Mouse (Mus musculus): Measurements from ENCODE around the gene Gm2115. TPM values are rescaled to one million over a fixed set of nuclear protein-coding genes. Genes with fewer than 3 reads are reported as not detected.

Gm2115 gene
- polyA plus RNA-seq, 1 experiment, result 0.51 TPM

DNA sequence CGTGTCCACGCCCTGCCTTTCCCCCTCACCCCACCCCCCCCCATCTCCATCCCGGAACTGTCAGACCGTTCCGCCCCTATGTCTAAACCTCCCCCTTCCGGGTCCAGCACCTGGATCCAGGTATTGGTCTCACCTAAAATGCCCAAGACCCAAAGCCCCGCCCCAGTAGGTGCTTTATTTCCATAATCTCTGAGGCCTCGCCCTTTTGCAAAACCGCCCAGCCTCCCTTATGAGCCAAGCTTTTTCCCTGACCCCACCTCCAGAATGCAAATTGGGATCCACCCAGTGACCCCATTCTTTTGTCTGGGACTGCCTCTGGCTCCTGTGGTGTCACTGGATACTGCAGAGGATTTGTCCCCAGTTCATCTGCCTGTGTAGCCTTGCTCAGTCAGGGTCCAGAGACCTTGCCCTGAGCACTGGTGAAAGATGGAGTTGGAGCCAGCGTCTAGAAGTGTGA lies 77.6 kb downstream of the Gm2115 start, which contains the start of gene Fah:
Gene Fah (minus strand): TSS at position 430 of the 457 bp plus-strand sequence.
- H3K4me1 ChIP-seq (ENCODE audit: control insufficient read depth, insufficient read depth, low read length), result no peaks in the 10 kb centered on the region
- peak within 1 kb of the TSS; percentile 95 for H3K4me3 ChIP-seq (ENCODE audit: low read depth, low read length)
- H3K9ac ChIP-seq (ENCODE audit: low read depth, poor library complexity, severe bottlenecking), result peak within 1 kb of the TSS; percentile 71
- peak within 1 kb of the TSS; percentile 82 for H3K27ac ChIP-seq (ENCODE audit: insufficient read depth, low read length)
- no peaks in the 10 kb centered on the region for H3K36me3 ChIP-seq (ENCODE audit: control insufficient read depth, insufficient read depth, low read length, poor library complexity, severe bottlenecking)
- H3K27me3 ChIP-seq (ENCODE audit: control insufficient read depth, insufficient read depth, low read length, poor library complexity, severe bottlenecking), result no peaks in the 10 kb centered on the region
- no peaks in the 10 kb centered on the region for H3K9me3 ChIP-seq (replicated peaks; ENCODE audit: control insufficient read depth, insufficient read depth, low read length, poor library complexity, severe bottlenecking)
- peak; percentile 58 for TF ChIP-seq EP300 (IDR thresholded peaks at IDR 0.05; ENCODE audit: insufficient read depth, low read depth, low read length)
- no peak for TF ChIP-seq POLR2A (IDR thresholded peaks at IDR 0.05; ENCODE audit: insufficient read depth, low read length)
- no peak for TF ChIP-seq CTCF (IDR thresholded peaks at IDR 0.05; ENCODE audit: low read depth, low read length)

DNA sequence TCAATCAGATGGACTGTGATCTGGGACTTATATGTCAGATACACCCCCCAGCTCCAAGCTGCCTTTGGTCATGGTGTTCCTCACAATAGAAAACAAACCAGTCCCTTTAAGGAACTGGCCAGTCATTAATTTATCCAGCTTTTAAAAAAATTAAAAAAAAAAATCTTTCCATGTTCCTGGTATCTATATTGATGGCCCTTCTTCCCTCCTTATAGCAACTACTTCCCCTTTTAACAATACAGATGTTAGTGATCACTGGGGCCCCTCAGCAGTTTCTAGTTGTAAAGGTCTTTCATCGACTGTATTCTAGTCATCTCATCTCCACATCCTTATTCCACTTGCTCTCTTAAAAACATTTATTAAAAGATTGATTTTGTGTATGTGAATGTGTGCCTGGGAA lies 82.9 kb downstream of the Gm2115 start:
- no peak overlapping the region for H3K9ac ChIP-seq (ENCODE audit: low read depth, poor library complexity, severe bottlenecking)
- H3K27ac ChIP-seq (ENCODE audit: insufficient read depth, low read length), result no peak overlapping the region
- TF ChIP-seq EP300 (IDR thresholded peaks at IDR 0.05; ENCODE audit: insufficient read depth, low read depth, low read length), result no peak
- no peak for TF ChIP-seq POLR2A (IDR thresholded peaks at IDR 0.05; ENCODE audit: insufficient read depth, low read length)
- TF ChIP-seq CTCF (IDR thresholded peaks at IDR 0.05; ENCODE audit: low read depth, low read length), result no peak
- no peaks in the 10 kb centered on the region for H3K4me1 ChIP-seq (ENCODE audit: control insufficient read depth, insufficient read depth, low read length)
- H3K4me3 ChIP-seq (ENCODE audit: low read depth, low read length), result no peak overlapping the region
- no peaks in the 10 kb centered on the region for H3K27me3 ChIP-seq (ENCODE audit: control insufficient read depth, insufficient read depth, low read length, poor library complexity, severe bottlenecking)
- H3K9me3 ChIP-seq (replicated peaks; ENCODE audit: control insufficient read depth, insufficient read depth, low read length, poor library complexity, severe bottlenecking), result no peaks in the 10 kb centered on the region
- H3K36me3 ChIP-seq (ENCODE audit: control insufficient read depth, insufficient read depth, low read length, poor library complexity, severe bottlenecking), result no peaks in the 10 kb centered on the region; the same call in 1 of the 2 replicates

DNA sequence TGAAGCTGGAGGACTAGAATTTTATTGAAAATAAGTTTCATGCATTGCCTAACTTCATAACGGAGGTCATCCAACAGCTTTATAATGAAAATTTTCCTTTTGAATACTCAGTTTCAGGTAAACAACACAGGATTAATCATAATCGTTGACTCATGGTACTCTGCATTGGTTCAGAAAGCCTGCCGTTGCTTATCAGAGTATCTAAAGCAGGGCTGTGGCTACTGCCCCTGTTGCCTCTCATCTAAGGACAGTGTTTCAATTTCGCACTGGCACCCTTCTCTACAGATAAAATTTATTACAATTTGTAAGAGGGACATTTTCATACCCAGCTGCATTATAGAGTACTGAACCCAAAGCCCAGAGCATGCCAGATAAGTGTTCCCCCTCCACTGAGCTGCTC lies 83.7 kb downstream of the Gm2115 start:
- TF ChIP-seq POLR2A (IDR thresholded peaks at IDR 0.05; ENCODE audit: insufficient read depth, low read length) (no peak), CTCF (IDR thresholded peaks at IDR 0.05; ENCODE audit: low read depth, low read length) (no peak), EP300 (IDR thresholded peaks at IDR 0.05; ENCODE audit: insufficient read depth, low read depth, low read length) (no peak)
- H3K4me3 ChIP-seq (ENCODE audit: low read depth, low read length), result no peak overlapping the region
- H3K27ac ChIP-seq (ENCODE audit: insufficient read depth, low read length), result no peak overlapping the region
- no peaks in the 10 kb centered on the region for H3K4me1 ChIP-seq (ENCODE audit: control insufficient read depth, insufficient read depth, low read length)
- no peaks in the 10 kb centered on the region for H3K9me3 ChIP-seq (replicated peaks; ENCODE audit: control insufficient read depth, insufficient read depth, low read length, poor library complexity, severe bottlenecking)
- H3K27me3 ChIP-seq (ENCODE audit: control insufficient read depth, insufficient read depth, low read length, poor library complexity, severe bottlenecking), result no peaks in the 10 kb centered on the region
- H3K9ac ChIP-seq (ENCODE audit: low read depth, poor library complexity, severe bottlenecking), result no peak overlapping the region
- H3K36me3 ChIP-seq (ENCODE audit: control insufficient read depth, insufficient read depth, low read length, poor library complexity, severe bottlenecking), result no peaks in the 10 kb centered on the region; the same call in 1 of the 2 replicates

DNA sequence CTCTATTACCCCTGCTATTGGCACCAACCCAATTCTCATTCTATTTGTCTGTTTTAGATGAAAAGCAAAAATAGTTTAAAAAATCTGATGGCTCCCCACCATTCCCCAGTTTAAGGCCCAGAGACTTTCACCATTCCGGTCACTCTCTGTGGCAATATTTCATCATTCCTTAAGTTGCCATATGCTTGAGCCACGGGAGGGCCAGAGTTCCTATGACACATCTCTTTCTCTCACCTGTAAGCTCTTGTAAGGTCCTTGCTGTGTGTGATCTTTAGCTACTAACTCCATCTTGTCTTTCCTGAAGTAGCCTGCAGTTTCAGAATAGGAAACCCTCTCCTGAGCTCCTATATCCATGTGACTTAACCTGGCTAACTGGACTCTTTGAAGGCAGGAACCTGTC lies 90.2 kb downstream of the Gm2115 start:
- H3K4me3 ChIP-seq (ENCODE audit: low read depth, low read length), result no peak overlapping the region
- H3K9me3 ChIP-seq (replicated peaks; ENCODE audit: control insufficient read depth, insufficient read depth, low read length, poor library complexity, severe bottlenecking), result no peaks in the 10 kb centered on the region
- H3K36me3 ChIP-seq (ENCODE audit: control insufficient read depth, insufficient read depth, low read length, poor library complexity, severe bottlenecking), result no peaks in the 10 kb centered on the region; the same call in 1 of the 2 replicates
- no peak overlapping the region for H3K9ac ChIP-seq (ENCODE audit: low read depth, poor library complexity, severe bottlenecking)
- H3K27ac ChIP-seq (ENCODE audit: insufficient read depth, low read length), result no peak overlapping the region
- H3K4me1 ChIP-seq (ENCODE audit: control insufficient read depth, insufficient read depth, low read length), result no peaks in the 10 kb centered on the region
- TF ChIP-seq EP300 (IDR thresholded peaks at IDR 0.05; ENCODE audit: insufficient read depth, low read depth, low read length) (no peak), CTCF (IDR thresholded peaks at IDR 0.05; ENCODE audit: low read depth, low read length) (no peak), POLR2A (IDR thresholded peaks at IDR 0.05; ENCODE audit: insufficient read depth, low read length) (no peak)
- H3K27me3 ChIP-seq (ENCODE audit: control insufficient read depth, insufficient read depth, low read length, poor library complexity, severe bottlenecking), result no peaks in the 10 kb centered on the region

DNA sequence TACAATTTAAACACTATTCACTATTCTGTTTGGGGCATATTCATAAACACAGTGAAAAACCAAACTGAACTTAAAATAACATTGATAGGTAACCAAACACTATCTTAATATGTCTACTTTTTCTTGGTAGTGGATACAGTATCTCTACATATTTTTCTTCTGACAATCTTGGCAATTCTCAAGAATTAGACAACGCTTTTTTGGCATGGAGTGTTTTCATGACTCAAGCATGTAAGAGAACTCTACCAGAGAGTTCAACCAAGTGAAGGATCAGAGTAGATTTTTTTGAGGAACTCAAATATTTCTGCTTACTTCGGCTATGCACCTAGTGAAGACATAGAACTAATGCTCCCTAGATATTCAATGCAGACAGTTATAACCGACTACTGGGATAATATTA lies 92.2 kb downstream of the Gm2115 start:
- Histone ChIP-seq H3K27me3 (ENCODE audit: control insufficient read depth, insufficient read depth, low read length, poor library complexity, severe bottlenecking) (no peaks in the 10 kb centered on the region), H3K27ac (ENCODE audit: insufficient read depth, low read length) (no peak overlapping the region), H3K9me3 (replicated peaks; ENCODE audit: control insufficient read depth, insufficient read depth, low read length, poor library complexity, severe bottlenecking) (peaks cover 12% of the 10 kb centered on the region), H3K4me1 (ENCODE audit: control insufficient read depth, insufficient read depth, low read length) (no peaks in the 10 kb centered on the region), H3K36me3 (ENCODE audit: control insufficient read depth, insufficient read depth, low read length, poor library complexity, severe bottlenecking) (peaks cover 6% of the 10 kb centered on the region; the same call in 1 of the 2 replicates), H3K9ac (ENCODE audit: low read depth, poor library complexity, severe bottlenecking) (no peak overlapping the region), H3K4me3 (ENCODE audit: low read depth, low read length) (no peak overlapping the region)
- TF ChIP-seq CTCF (IDR thresholded peaks at IDR 0.05; ENCODE audit: low read depth, low read length), result no peak
- TF ChIP-seq EP300 (IDR thresholded peaks at IDR 0.05; ENCODE audit: insufficient read depth, low read depth, low read length), result no peak
- TF ChIP-seq POLR2A (IDR thresholded peaks at IDR 0.05; ENCODE audit: insufficient read depth, low read length), result no peak

DNA sequence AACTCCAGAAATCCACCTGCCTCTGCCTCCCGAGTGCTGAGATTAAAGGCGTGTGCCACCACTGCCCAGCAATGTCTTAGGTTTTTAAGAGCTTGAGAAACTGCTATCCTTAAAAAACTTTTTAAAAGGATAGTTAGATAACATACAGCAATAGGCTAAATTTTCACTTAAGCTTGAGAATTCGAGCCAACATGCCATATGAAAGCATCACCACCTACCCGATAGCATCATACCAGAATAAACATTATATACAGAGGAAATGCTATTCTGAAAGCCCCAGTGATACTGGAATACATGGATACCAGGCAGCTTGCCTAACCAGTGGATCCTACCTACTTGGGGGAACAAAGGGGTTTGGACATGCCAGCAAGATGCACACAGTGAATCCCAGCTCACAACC lies 95.0 kb downstream of the Gm2115 start:
- no peak for TF ChIP-seq EP300 (IDR thresholded peaks at IDR 0.05; ENCODE audit: insufficient read depth, low read depth, low read length)
- TF ChIP-seq POLR2A (IDR thresholded peaks at IDR 0.05; ENCODE audit: insufficient read depth, low read length), result no peak
- no peak for TF ChIP-seq CTCF (IDR thresholded peaks at IDR 0.05; ENCODE audit: low read depth, low read length)
- Histone ChIP-seq H3K9me3 (replicated peaks; ENCODE audit: control insufficient read depth, insufficient read depth, low read length, poor library complexity, severe bottlenecking) (peaks cover 12% of the 10 kb centered on the region), H3K4me3 (ENCODE audit: low read depth, low read length) (no peak overlapping the region), H3K9ac (ENCODE audit: low read depth, poor library complexity, severe bottlenecking) (no peak overlapping the region), H3K36me3 (ENCODE audit: control insufficient read depth, insufficient read depth, low read length, poor library complexity, severe bottlenecking) (peaks cover 6% of the 10 kb centered on the region; the same call in 1 of the 2 replicates), H3K27ac (ENCODE audit: insufficient read depth, low read length) (no peak overlapping the region), H3K4me1 (ENCODE audit: control insufficient read depth, insufficient read depth, low read length) (no peaks in the 10 kb centered on the region), H3K27me3 (ENCODE audit: control insufficient read depth, insufficient read depth, low read length, poor library complexity, severe bottlenecking) (no peaks in the 10 kb centered on the region)

Data from ES-Bruce4 (cell line).